Mouse (Mus musculus) G1E-ER4 (cell line): ENCODE results near the gene Thra. TPM values are rescaled to one million over a fixed set of nuclear protein-coding genes. Genes with fewer than 3 reads are reported as not detected.

Experiments used
- GATA1 ChIP-seq: IDR thresholded peaks from one replicate; pipeline ENCODE4 v1.8.0; 2012; ENCODE audit warnings: low read length, inconsistent platforms
- polyA plus RNA-seq: library from polyadenylated mRNA; stranded (reverse); fragments of >175 nt; gene quantifications from 2 replicates; pipeline ENCODE4 v1.2.3, GENCODE M21; 2012

The Thra gene
- polyA plus RNA-seq, 1 experiment = 40.6 TPM

- TF ChIP-seq GATA1 = no peak
Measured at GRCm38 (mm10) chr11:98709001-98709741, 31.3 kb upstream of the Thra start.

GRCm38 (mm10) chr11:98710416-98711045, 29.9 kb upstream of the Thra start:
- no peak for TF ChIP-seq GATA1

GRCm38 (mm10) chr11:98711046-98711434, 29.4 kb upstream of the Thra start:
- TF ChIP-seq GATA1 = no peak

GRCm38 (mm10) chr11:98713703-98714102, 26.7 kb upstream of the Thra start:
- no peak for TF ChIP-seq GATA1

GRCm38 (mm10) chr11:98715946-98716345, 24.5 kb upstream of the Thra start:
- TF ChIP-seq GATA1 = no peak

- TF ChIP-seq GATA1 = no peak
Measured at GRCm38 (mm10) chr11:98717904-98718303, 22.5 kb upstream of the Thra start.

GRCm38 (mm10) chr11:98720756-98721155, 19.7 kb upstream of the Thra start:
- TF ChIP-seq GATA1 = no peak

- TF ChIP-seq GATA1 = no peak
Measured at GRCm38 (mm10) chr11:98721458-98722226, 18.8 kb upstream of the Thra start.

- TF ChIP-seq GATA1 = no peak
Measured at GRCm38 (mm10) chr11:98723098-98723497, 17.3 kb upstream of the Thra start.

- no peak for TF ChIP-seq GATA1
Measured at GRCm38 (mm10) chr11:98725926-98726506, 14.4 kb upstream of the Thra start.

GRCm38 (mm10) chr11:98729119-98729588, 11.3 kb upstream of the Thra start, which contains the start of gene Med24:
TSS of gene Med24 (minus strand) at chr11:98729435.
- no peak for TF ChIP-seq GATA1

- TF ChIP-seq GATA1 = no peak
Measured at GRCm38 (mm10) chr11:98730727-98731126, 9.7 kb upstream of the Thra start.

GRCm38 (mm10) chr11:98731134-98731533, 9.3 kb upstream of the Thra start:
- no peak for TF ChIP-seq GATA1

- TF ChIP-seq GATA1 = no peak
Measured at GRCm38 (mm10) chr11:98734020-98734419, 6.4 kb upstream of the Thra start.

GRCm38 (mm10) chr11:98735111-98735510, 5.3 kb upstream of the Thra start:
- TF ChIP-seq GATA1 = no peak

GRCm38 (mm10) chr11:98736176-98736575, 4.3 kb upstream of the Thra start:
- no peak for TF ChIP-seq GATA1
